Mouse (Mus musculus) heart, postnatal 25 days (tissue): Measurements from ENCODE around the gene Tssk4. TPM values are rescaled to one million over a fixed set of nuclear protein-coding genes. Genes with fewer than 3 reads are reported as not detected.

Source experiments
- total RNA-seq, 2 experiments: library from RNA; stranded (reverse); gene quantifications; 2 replicates each; pipeline ENCODE4 v1.2.3; 2021

The Tssk4 gene
- total RNA-seq, 2 experiments from 2014 or later: 0.56 to 0.60 TPM

Other genes with a start within 250 kb of the Tssk4 start
- gene Dhrs4, start 171.4 kb upstream of the Tssk4 start, total RNA-seq: 100 to 1,000 TPM in 1 of 2 experiments, 10 to 100 TPM in 1; 99.7 to 119 TPM
- 1 to 10 TPM; 2.3 to 2.4 TPM for gene Carmil3, start 159.5 kb upstream of the Tssk4 start, total RNA-seq
- gene Cpne6, start 139.7 kb upstream of the Tssk4 start, total RNA-seq: not detected
- under 1 TPM in 1 of 2 experiments, not detected in 1; 0.18 TPM for gene Nrl, start 125.2 kb upstream of the Tssk4 start, total RNA-seq
- gene Pck2, start 109.9 kb upstream of the Tssk4 start, total RNA-seq: 10 to 100 TPM; 11.7 to 14.3 TPM
- 100 to 1,000 TPM; 129 to 130 TPM for gene Dcaf11, start 90.2 kb upstream of the Tssk4 start, total RNA-seq
- gene A730061H03Rik, start 89.8 kb upstream of the Tssk4 start, total RNA-seq: under 1 TPM in 1 of 2 experiments, not detected in 1; 0.83 TPM
- gene Fitm1, start 74.6 kb upstream of the Tssk4 start, total RNA-seq: 100 to 1,000 TPM; 192 to 214 TPM
- gene Psme1, start 72.1 kb upstream of the Tssk4 start, total RNA-seq: 100 to 1,000 TPM; 249 to 283 TPM
- gene Emc9, start 64.9 kb upstream of the Tssk4 start, total RNA-seq: 10 to 100 TPM; 56.0 to 58.1 TPM
- 100 to 1,000 TPM in 1 of 2 experiments, 10 to 100 TPM in 1; 93.4 to 101 TPM for gene Psme2, start 59.1 kb upstream of the Tssk4 start, total RNA-seq
- 10 to 100 TPM; 25.7 to 31.3 TPM for gene Rnf31, start 58.5 kb upstream of the Tssk4 start, total RNA-seq
- gene Irf9, start 46.6 kb upstream of the Tssk4 start, total RNA-seq: 10 to 100 TPM; 10.1 to 11.8 TPM
- under 1 TPM; 0.23 to 0.36 TPM for gene Rec8, start 32.1 kb upstream of the Tssk4 start, total RNA-seq
- 10 to 100 TPM; 51.1 to 57.0 TPM for gene Ipo4, start 14.2 kb upstream of the Tssk4 start, total RNA-seq
- 1 to 10 TPM; 3.0 to 3.4 TPM for gene Gm49378, start 12.3 kb upstream of the Tssk4 start, total RNA-seq
- gene Tm9sf1, start 6.4 kb upstream of the Tssk4 start, total RNA-seq: 10 to 100 TPM; 39.0 to 43.8 TPM
- gene Mdp1, start 10.3 kb downstream of the Tssk4 start, total RNA-seq: 10 to 100 TPM; 53.0 to 53.4 TPM
- gene Gmpr2, start 21.8 kb downstream of the Tssk4 start, total RNA-seq: 10 to 100 TPM in 1 of 2 experiments, 1 to 10 TPM in 1; 8.9 to 11.2 TPM
- gene Nedd8, start 21.9 kb downstream of the Tssk4 start, total RNA-seq: 100 to 1,000 TPM; 252 to 263 TPM
- 10 to 100 TPM; 10.0 to 10.7 TPM for gene Tinf2, start 31.6 kb downstream of the Tssk4 start, total RNA-seq
- gene Tgm1, start 63.7 kb downstream of the Tssk4 start, total RNA-seq: under 1 TPM; 0.18 to 0.36 TPM
- 10 to 100 TPM; 13.0 to 13.4 TPM for gene Rabggta, start 72.1 kb downstream of the Tssk4 start, total RNA-seq
- gene Dhrs1, start 95.5 kb downstream of the Tssk4 start, total RNA-seq: 10 to 100 TPM; 43.7 to 47.0 TPM
- gene Nop9, start 95.5 kb downstream of the Tssk4 start, total RNA-seq: 10 to 100 TPM in 1 of 2 experiments, 1 to 10 TPM in 1; 7.8 to 11.1 TPM
- under 1 TPM; 0.56 to 0.83 TPM for gene Cideb, start 108.3 kb downstream of the Tssk4 start, total RNA-seq
- under 1 TPM; 0.06 to 0.13 TPM for gene Ltb4r2, start 111.2 kb downstream of the Tssk4 start, total RNA-seq
- gene Ltb4r1, start 115.8 kb downstream of the Tssk4 start, total RNA-seq: under 1 TPM in 1 of 2 experiments, not detected in 1; 0.18 TPM
- 10 to 100 TPM; 18.2 to 23.8 TPM for gene Adcy4, start 133.9 kb downstream of the Tssk4 start, total RNA-seq
- gene Ripk3, start 138.7 kb downstream of the Tssk4 start, total RNA-seq: 1 to 10 TPM; 2.3 to 3.4 TPM
- gene Nfatc4, start 173.0 kb downstream of the Tssk4 start, total RNA-seq: 1 to 10 TPM; 3.9 to 5.5 TPM
- 1 to 10 TPM; 8.2 to 9.7 TPM for gene Nynrin, start 203.8 kb downstream of the Tssk4 start, total RNA-seq
- gene Cbln3, start 234.2 kb downstream of the Tssk4 start, total RNA-seq: under 1 TPM in 1 of 2 experiments, not detected in 1; 0.14 TPM
- gene Khnyn, start 234.8 kb downstream of the Tssk4 start, total RNA-seq: 10 to 100 TPM; 11.6 to 13.5 TPM